Mouse (Mus musculus): ENCODE data around the gene Copg2. TPM values are rescaled to one million over a fixed set of nuclear protein-coding genes. Genes with fewer than 3 reads are reported as not detected.

Gene Copg2
- polyA plus RNA-seq, 1 experiment from 2014 or later = 5.8 TPM

DNA sequence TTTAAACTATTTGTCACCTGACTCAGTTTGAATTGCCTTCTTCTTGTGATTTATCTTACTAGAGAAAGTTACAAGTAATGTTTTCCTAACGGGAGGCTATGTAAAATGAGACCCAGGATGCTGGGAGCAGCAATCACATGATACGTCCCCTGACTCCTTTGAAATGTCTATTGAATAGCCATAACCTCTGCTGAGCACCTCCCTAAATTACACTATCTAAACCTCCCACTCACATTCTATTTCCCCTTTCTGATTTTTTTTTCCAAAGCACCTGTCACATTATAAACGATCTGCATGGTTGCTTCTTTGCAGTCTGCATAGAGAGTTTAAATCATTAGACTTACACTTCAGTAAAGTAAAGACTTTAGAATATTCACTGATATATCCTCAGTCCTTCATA, 7.4 kb upstream of the Copg2 start:
- Histone ChIP-seq H3K4me2 (ENCODE audit: low read depth, low read length) (no peak overlapping the region), H3K4me1 (ENCODE audit: control insufficient read depth, low read depth, low read length) (no peaks in the 10 kb centered on the region), H3K27ac (ENCODE audit: low read length) (no peak overlapping the region), H3K9ac (ENCODE audit: low read depth, low read length) (no peak overlapping the region), H3K36me3 (ENCODE audit: control insufficient read depth, insufficient read depth) (no peaks in the 10 kb centered on the region), H3K9me3 (replicated peaks; ENCODE audit: control insufficient read depth, low read length) (no peaks in the 10 kb centered on the region), H3K27me3 (ENCODE audit: control insufficient read depth, insufficient read depth, low read depth, low read length) (no peaks in the 10 kb centered on the region), H3K4me3 (ENCODE audit: low read depth, low read length) (no peak overlapping the region)
- ATAC-seq (ENCODE audit: low read depth) = no peak
- 27% methylated on average over 3 of the region's 3 CpGs for WGBS (ENCODE audit: insufficient replicate concordance)

DNA sequence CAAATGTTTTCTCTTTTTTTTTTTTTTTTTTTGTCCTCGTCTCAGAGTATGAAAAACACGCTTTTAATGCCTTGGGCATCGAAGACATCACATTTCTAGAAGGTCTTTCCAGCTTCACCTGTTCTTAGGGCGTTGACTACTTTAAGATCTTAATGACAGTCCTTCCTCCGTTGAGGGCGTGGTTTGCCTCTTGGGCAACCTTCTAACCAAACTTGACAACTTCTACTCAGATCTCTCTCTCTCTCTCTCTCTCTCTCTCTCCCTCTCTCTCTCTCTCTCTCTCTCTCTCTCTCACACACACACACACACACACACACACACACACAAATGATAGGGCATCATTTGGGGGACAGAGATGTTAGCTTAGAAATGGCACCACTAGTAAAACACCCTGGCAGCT, 926 bp upstream of the Copg2 start:
- WGBS (ENCODE audit: insufficient replicate concordance) = 43% methylated on average over 6 of the region's 6 CpGs
- no peak for ATAC-seq (ENCODE audit: low read depth)
- Histone ChIP-seq H3K4me1 (ENCODE audit: control insufficient read depth, low read depth, low read length) (peaks cover 14% of the 10 kb centered on the region), H3K4me2 (ENCODE audit: low read depth, low read length) (peak overlapping the region; percentile 81), H3K27ac (ENCODE audit: low read length) (no peak overlapping the region), H3K27me3 (ENCODE audit: control insufficient read depth, insufficient read depth, low read depth, low read length) (no peaks in the 10 kb centered on the region), H3K9me3 (replicated peaks; ENCODE audit: control insufficient read depth, low read length) (no peaks in the 10 kb centered on the region), H3K4me3 (ENCODE audit: low read depth, low read length) (no peak overlapping the region), H3K9ac (ENCODE audit: low read depth, low read length) (no peak overlapping the region), H3K36me3 (ENCODE audit: control insufficient read depth, insufficient read depth) (no peaks in the 10 kb centered on the region)

DNA sequence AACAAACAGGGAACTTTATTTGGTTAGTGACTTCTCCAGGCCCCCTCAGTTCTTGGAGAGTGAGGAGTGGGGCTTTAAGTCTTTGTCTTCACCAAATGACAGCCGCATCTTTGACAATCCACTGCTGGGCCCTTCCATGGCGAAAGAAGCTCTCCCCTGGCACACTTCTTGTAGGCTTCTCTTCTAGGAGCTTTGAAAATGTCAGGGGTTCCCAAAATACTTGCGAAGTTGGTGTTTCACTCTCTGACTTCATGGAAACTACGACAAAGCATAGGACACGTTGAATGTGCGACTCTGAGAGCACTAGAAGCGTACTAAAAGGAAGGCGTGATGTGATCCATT, 363 bp upstream of the Copg2 start:
- H3K4me1 ChIP-seq (ENCODE audit: control insufficient read depth, low read depth, low read length) = peaks cover 14% of the 10 kb centered on the region
- 23% methylated on average over 8 of the region's 8 CpGs for WGBS (ENCODE audit: insufficient replicate concordance)
- ATAC-seq (ENCODE audit: low read depth) = no peak
- H3K9me3 ChIP-seq (replicated peaks; ENCODE audit: control insufficient read depth, low read length) = no peaks in the 10 kb centered on the region
- H3K4me3 ChIP-seq (ENCODE audit: low read depth, low read length) = peak overlapping the region; percentile 88
- no peaks in the 10 kb centered on the region for H3K36me3 ChIP-seq (ENCODE audit: control insufficient read depth, insufficient read depth)
- H3K27me3 ChIP-seq (ENCODE audit: control insufficient read depth, insufficient read depth, low read depth, low read length) = no peaks in the 10 kb centered on the region
- H3K27ac ChIP-seq (ENCODE audit: low read length) = peak overlapping the region; percentile 63
- peak overlapping the region; percentile 68 for H3K9ac ChIP-seq (ENCODE audit: low read depth, low read length)
- peak overlapping the region; percentile 81 for H3K4me2 ChIP-seq (ENCODE audit: low read depth, low read length)

DNA sequence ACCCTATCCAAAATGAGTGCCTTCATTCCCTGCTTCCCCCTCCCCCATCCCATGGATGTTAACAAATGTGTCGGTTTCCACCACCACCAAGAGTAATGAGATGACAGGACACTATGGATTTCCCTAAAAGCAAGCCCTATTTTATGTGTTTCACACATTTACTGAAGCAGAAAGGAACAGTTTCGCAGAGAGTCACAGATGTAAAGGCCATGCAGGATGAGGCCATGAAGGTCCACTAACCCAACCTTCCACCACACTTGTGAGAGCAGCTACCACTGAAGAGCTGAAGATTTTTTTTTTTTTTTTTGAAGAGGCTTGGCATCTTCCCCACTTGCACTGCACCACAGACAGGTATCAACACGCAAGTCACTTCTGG, 787 bp downstream of the Copg2 start:
- Histone ChIP-seq H3K4me2 (ENCODE audit: low read depth, low read length) (peak overlapping the region; percentile 81), H3K9ac (ENCODE audit: low read depth, low read length) (peak overlapping the region; percentile 93), H3K4me3 (ENCODE audit: low read depth, low read length) (peak overlapping the region; percentile 88), H3K27ac (ENCODE audit: low read length) (peak overlapping the region; percentile 89), H3K36me3 (ENCODE audit: control insufficient read depth, insufficient read depth) (no peaks in the 10 kb centered on the region), H3K9me3 (replicated peaks; ENCODE audit: control insufficient read depth, low read length) (no peaks in the 10 kb centered on the region), H3K27me3 (ENCODE audit: control insufficient read depth, insufficient read depth, low read depth, low read length) (no peaks in the 10 kb centered on the region), H3K4me1 (ENCODE audit: control insufficient read depth, low read depth, low read length) (peaks cover 14% of the 10 kb centered on the region)
- ATAC-seq (ENCODE audit: low read depth) = no peak
- WGBS (ENCODE audit: insufficient replicate concordance) = 28% methylated on average over 3 of the region's 3 CpGs

DNA sequence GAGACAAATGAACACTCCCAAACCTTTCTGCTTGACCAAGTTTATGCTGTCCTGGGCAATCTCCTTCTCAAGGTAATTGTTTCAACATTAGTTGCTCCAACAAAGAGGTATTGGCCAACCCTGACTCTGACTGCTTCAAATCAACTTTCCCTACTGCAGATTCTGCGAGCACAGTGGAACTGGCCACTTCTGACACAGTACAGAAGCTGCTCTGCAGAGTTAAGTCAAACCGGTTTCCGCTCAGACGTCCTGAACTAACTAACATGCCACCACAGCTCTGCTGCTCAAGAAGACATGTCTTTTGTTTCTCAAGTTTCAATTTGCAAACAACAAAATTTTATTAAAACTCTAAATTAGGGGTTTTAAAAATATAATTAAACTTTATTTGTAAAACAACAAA, 3.5 kb downstream of the Copg2 start:
- ATAC-seq (ENCODE audit: low read depth) = no peak
- H3K36me3 ChIP-seq (ENCODE audit: control insufficient read depth, insufficient read depth) = no peaks in the 10 kb centered on the region
- WGBS (ENCODE audit: insufficient replicate concordance) = 76% methylated on average over 4 of the region's 4 CpGs

DNA sequence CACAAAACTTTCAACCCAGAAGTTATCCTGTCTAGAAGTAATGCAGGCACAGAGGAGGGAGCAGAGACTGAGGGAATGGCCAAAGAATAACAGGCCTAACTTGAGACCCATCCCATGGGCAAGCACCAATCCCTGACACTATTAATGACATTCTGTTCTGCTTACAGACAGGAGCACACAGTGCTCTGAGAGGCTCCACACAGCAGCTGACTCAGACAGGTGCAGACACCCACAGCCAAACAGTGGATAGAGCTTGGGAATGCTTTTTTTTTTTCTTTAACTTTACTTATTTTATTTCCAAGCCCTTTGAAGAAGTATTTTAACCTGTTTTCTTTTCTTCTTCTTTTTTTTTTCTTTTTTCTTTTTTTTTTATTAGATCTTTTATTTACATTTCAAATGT, 4.8 kb downstream of the Copg2 start:
- Histone ChIP-seq H3K27ac (ENCODE audit: low read length) (no peak overlapping the region), H3K36me3 (ENCODE audit: control insufficient read depth, insufficient read depth) (no peaks in the 10 kb centered on the region), H3K27me3 (ENCODE audit: control insufficient read depth, insufficient read depth, low read depth, low read length) (no peaks in the 10 kb centered on the region), H3K4me3 (ENCODE audit: low read depth, low read length) (no peak overlapping the region), H3K4me2 (ENCODE audit: low read depth, low read length) (no peak overlapping the region), H3K9ac (ENCODE audit: low read depth, low read length) (no peak overlapping the region), H3K4me1 (ENCODE audit: control insufficient read depth, low read depth, low read length) (peaks cover 6% of the 10 kb centered on the region), H3K9me3 (replicated peaks; ENCODE audit: control insufficient read depth, low read length) (no peaks in the 10 kb centered on the region)
- ATAC-seq (ENCODE audit: low read depth) = no peak

More for the DNA sequence above, 3.5 kb downstream of the Copg2 start:
- H3K4me1 ChIP-seq (ENCODE audit: control insufficient read depth, low read depth, low read length) = peaks cover 14% of the 10 kb centered on the region
- no peak overlapping the region for H3K27ac ChIP-seq (ENCODE audit: low read length)
- no peaks in the 10 kb centered on the region for H3K9me3 ChIP-seq (replicated peaks; ENCODE audit: control insufficient read depth, low read length)
- H3K27me3 ChIP-seq (ENCODE audit: control insufficient read depth, insufficient read depth, low read depth, low read length) = no peaks in the 10 kb centered on the region
- H3K9ac ChIP-seq (ENCODE audit: low read depth, low read length) = no peak overlapping the region
- no peak overlapping the region for H3K4me2 ChIP-seq (ENCODE audit: low read depth, low read length)
- H3K4me3 ChIP-seq (ENCODE audit: low read depth, low read length) = no peak overlapping the region

DNA sequence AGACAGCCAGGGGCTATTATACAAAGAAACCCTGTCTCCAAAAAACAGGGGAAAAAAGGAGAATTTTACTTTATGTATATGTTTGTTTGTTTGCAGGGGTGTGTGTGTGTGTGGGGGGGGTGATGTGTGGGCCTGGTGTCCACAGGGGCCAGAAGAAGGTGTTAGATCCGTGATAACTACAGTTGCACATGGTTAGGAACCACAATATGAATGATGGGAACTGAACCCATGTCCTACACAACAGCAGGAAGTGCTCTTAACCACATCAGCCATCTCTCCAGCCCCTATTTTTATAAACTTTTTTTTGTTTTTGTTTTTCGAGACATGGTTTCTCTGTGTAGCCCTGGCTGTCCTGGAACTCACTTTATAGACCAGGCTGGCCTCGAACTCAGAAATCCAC, 11.7 kb downstream of the Copg2 start:
- Histone ChIP-seq H3K4me1 (ENCODE audit: control insufficient read depth, low read depth, low read length) (no peaks in the 10 kb centered on the region), H3K9ac (ENCODE audit: low read depth, low read length) (no peak overlapping the region), H3K36me3 (ENCODE audit: control insufficient read depth, insufficient read depth) (no peaks in the 10 kb centered on the region), H3K4me2 (ENCODE audit: low read depth, low read length) (no peak overlapping the region), H3K4me3 (ENCODE audit: low read depth, low read length) (no peak overlapping the region), H3K27ac (ENCODE audit: low read length) (no peak overlapping the region), H3K27me3 (ENCODE audit: control insufficient read depth, insufficient read depth, low read depth, low read length) (no peaks in the 10 kb centered on the region), H3K9me3 (replicated peaks; ENCODE audit: control insufficient read depth, low read length) (no peaks in the 10 kb centered on the region)
- WGBS (ENCODE audit: insufficient replicate concordance) = 55% methylated on average over 3 of the region's 3 CpGs
- ATAC-seq (ENCODE audit: low read depth) = no peak

DNA sequence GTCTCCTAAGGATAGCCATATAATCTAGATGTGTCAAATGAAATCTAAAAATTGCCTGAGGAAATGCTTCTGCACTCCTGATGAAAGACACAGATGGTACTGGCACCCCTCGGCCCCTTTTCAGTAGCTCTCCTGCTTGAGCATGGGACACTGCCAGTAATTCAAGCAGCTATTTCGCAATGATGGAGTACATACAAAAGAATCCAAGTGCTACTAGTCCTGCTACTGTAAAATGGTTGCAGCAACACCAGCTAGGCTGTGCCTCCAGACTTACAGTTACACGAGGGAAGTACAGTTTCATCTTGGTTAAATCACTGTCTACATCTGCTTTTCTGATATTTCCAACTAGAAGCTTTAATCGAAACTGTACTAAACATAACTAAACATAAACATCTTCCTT, 13.1 kb downstream of the Copg2 start:
- ATAC-seq (ENCODE audit: low read depth) = no peak
- Histone ChIP-seq H3K4me1 (ENCODE audit: control insufficient read depth, low read depth, low read length) (no peaks in the 10 kb centered on the region), H3K4me3 (ENCODE audit: low read depth, low read length) (no peak overlapping the region), H3K9ac (ENCODE audit: low read depth, low read length) (no peak overlapping the region), H3K27me3 (ENCODE audit: control insufficient read depth, insufficient read depth, low read depth, low read length) (no peaks in the 10 kb centered on the region), H3K9me3 (replicated peaks; ENCODE audit: control insufficient read depth, low read length) (no peaks in the 10 kb centered on the region), H3K36me3 (ENCODE audit: control insufficient read depth, insufficient read depth) (no peaks in the 10 kb centered on the region; the same call in 1 of the 2 replicates), H3K4me2 (ENCODE audit: low read depth, low read length) (no peak overlapping the region), H3K27ac (ENCODE audit: low read length) (no peak overlapping the region)
- 59% methylated on average over 4 of the region's 4 CpGs for WGBS (ENCODE audit: insufficient replicate concordance)

DNA sequence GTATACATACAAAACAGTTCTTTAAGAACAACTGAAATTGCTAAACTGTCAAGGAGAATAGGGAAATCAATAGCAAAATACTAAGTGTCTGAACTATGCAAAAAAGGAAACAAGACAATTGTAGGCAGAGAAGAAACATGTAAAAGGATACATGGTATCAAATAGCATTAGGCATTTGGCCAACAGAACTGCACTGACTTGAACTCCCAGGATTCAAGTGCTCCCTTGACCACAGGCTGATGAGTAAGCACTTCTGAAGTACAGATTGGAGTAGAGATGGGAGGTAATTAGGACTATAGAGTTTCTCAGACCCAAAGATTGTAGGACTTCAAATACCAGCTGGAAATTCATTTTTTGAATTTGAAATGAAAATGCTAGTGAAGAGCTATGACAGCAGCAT, 19.9 kb downstream of the Copg2 start:
- Histone ChIP-seq H3K9ac (ENCODE audit: low read depth, low read length) (no peak overlapping the region), H3K4me2 (ENCODE audit: low read depth, low read length) (no peak overlapping the region), H3K36me3 (ENCODE audit: control insufficient read depth, insufficient read depth) (peaks cover 3% of the 10 kb centered on the region; the same call in 1 of the 2 replicates), H3K27ac (ENCODE audit: low read length) (no peak overlapping the region), H3K9me3 (replicated peaks; ENCODE audit: control insufficient read depth, low read length) (no peaks in the 10 kb centered on the region), H3K27me3 (ENCODE audit: control insufficient read depth, insufficient read depth, low read depth, low read length) (no peaks in the 10 kb centered on the region), H3K4me3 (ENCODE audit: low read depth, low read length) (no peak overlapping the region), H3K4me1 (ENCODE audit: control insufficient read depth, low read depth, low read length) (no peaks in the 10 kb centered on the region)
- ATAC-seq (ENCODE audit: low read depth) = no peak

DNA sequence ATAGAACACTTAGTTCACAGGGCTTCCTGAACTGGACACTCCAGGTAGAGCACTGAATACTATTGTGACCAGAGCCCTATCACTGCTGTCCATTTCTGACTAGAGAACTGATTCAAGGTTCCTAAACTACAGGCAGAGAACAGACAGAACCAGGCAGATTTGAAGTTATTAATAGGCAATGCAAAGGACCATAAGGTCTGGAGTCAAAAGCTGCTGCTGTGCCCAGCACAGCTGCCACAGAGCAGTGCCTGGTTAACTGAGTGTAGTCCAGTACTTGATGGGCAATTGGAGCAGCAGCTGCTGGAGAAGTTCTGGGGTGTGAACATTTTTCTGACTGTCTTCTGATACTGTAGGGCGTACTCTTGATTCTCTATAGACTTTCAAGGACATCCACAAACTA, 30.1 kb downstream of the Copg2 start:
- 80% methylated on average over 1 of the region's 1 CpGs for WGBS (ENCODE audit: insufficient replicate concordance)
- H3K9ac ChIP-seq (ENCODE audit: low read depth, low read length) = no peak overlapping the region
- no peaks in the 10 kb centered on the region for H3K36me3 ChIP-seq (ENCODE audit: control insufficient read depth, insufficient read depth)
- no peak overlapping the region for H3K27ac ChIP-seq (ENCODE audit: low read length)
- no peak overlapping the region for H3K4me3 ChIP-seq (ENCODE audit: low read depth, low read length)
- no peak overlapping the region for H3K4me2 ChIP-seq (ENCODE audit: low read depth, low read length)
- no peak for ATAC-seq (ENCODE audit: low read depth)
- H3K9me3 ChIP-seq (replicated peaks; ENCODE audit: control insufficient read depth, low read length) = no peaks in the 10 kb centered on the region
- no peaks in the 10 kb centered on the region for H3K4me1 ChIP-seq (ENCODE audit: control insufficient read depth, low read depth, low read length)
- H3K27me3 ChIP-seq (ENCODE audit: control insufficient read depth, insufficient read depth, low read depth, low read length) = no peaks in the 10 kb centered on the region

All from liver, embryonic 16.5 days (tissue).